Mouse (Mus musculus): ENCODE results near the gene Ilk.
A peak's percentile ranks its signal among the peaks of the same experiment; 100 is the strongest.
"Not testable (repeated sequence)": the region's sequence is repeated elsewhere in the genome, so short reads cannot be mapped to it uniquely, and the experiment has no call there.

Ilk gene

DNA sequence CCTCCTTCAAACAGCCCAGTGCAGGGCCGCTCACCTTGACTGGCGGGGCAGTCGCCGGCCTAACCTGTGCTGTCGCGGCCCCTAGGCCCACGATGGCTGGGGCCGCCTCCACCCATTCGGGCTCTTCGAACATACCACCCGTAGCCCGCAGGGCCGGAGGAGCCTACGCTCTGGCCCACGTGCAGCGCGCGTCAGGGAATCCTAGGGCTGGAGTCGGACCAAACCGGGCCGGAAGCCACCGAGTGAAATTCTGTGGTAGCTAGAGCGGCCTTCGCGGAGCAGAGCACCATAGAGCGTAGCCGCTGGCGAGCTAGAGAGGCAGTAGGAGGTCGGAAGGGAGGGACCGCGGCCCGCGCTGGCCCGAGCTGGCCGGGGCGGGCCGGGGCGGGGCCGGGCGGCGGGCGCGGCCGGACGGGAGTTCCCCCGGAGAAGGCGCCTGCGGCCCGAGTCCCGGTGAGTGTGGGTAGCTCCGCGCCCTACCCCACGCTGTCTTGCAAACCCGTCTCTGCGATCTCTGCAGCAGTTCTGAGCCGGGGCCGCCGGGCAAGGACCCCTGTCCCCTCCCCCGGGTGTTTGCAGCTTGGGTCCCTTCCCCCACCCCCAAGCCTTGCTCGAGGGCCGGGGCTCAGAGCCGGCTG is at the start of gene Ilk:
TSS of gene Ilk (plus strand) at position 329 of the 638 bp plus-strand sequence.
- peak; percentile 74 for DNase-seq (ENCODE audit: low read depth)

DNA sequence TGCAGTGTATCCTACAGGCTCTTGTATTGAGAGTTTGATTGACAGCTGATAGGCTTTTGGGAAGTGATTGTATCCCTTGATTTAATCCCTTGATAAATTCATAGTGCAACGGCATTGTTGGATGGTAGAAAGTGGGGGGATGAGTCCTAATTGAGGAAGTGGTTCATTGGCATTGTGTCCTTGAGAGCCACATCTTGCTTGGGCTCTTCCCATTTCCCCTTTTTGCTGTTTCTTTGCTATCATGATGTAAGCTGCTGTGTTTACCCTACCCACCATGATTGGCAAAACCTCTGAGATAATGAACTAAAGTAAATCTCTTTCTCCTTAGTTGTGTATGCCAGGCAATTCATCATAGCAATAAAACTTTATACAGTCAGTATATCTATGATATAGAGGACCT is 45.5 kb upstream of the Ilk start:
- no peak for DNase-seq (ENCODE audit: low read depth)

DNA sequence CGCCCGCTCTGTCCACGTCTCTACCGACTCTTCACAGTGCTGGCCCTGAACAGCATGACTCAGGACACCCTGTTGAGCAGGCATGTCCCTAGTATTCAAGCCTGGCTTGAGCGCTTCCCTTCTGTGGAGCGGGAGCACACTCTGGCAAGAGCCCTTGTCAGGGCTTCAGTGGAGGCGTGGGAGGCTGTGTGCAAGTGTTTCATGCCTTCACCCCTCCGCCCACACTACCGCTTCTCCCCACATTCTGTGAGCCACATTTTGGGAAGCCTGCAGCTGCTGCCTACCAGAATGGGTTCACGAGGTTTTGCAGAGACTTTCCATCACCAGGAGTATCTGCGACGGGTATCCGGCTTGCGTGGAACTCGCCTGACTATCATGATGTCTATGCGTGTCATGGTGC is 33.2 kb upstream of the Ilk start:
- DNase-seq (ENCODE audit: low read depth) = no peak

DNA sequence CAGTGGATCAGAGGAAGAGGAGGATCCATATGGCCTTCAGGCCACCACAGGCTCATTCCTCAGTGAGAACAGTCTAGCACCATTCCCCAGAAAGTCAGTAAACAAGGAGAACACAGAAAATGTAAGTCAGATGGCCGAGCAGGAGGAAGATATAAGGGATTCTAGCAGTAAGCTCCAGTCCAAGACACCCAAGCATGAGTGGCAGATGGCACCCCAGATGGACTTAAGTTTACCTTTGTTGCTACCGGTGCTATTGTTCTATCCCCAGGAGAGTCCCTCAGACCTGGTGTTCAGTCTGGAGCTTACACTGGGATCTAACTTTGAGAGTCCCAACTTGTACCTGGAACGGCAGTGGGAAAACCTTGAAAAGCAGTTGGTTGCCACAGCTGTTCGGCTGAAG is 32.6 kb upstream of the Ilk start:
- no peak for DNase-seq (ENCODE audit: low read depth)

DNA sequence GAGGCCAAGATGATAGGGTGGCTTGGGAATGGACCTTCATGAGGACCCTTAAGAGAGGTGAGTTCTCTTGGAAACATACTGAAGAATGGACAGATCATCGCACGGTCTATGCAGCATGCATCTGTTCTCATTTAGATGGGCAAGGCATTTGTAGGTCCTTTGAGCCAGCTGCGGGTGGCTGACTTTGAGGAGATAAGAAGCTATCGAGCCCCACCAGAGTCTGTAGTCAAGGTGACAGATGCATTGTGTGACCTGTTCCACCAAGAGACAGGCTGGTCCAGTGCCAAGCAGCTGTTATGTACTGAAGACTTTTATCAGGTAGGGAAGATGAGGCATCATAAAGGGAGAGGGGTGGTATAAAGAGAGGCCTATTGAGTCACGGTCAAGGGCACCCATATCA is 27.7 kb upstream of the Ilk start:
- peak; percentile 32 for DNase-seq (ENCODE audit: low read depth)

DNA sequence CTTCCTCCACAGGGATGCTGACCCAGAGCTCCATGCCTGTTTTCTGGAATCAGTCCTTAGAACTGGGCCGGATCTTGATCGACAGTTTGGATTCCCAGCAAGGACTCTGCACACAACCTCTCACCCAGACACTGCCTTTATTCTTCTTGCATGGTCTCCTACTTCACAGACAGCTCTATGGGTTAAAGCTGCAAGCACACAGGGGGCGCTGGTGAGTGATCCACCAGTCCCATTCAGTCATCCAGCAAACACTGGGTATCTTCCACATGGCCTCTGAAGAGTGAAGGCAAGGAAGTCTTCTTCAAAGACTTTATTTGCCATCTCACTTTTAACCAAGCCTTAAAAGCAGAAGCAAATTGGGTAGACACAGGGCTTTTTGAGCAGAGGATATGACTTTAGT is 21.0 kb upstream of the Ilk start:
- no peak for DNase-seq (ENCODE audit: low read depth)

DNA sequence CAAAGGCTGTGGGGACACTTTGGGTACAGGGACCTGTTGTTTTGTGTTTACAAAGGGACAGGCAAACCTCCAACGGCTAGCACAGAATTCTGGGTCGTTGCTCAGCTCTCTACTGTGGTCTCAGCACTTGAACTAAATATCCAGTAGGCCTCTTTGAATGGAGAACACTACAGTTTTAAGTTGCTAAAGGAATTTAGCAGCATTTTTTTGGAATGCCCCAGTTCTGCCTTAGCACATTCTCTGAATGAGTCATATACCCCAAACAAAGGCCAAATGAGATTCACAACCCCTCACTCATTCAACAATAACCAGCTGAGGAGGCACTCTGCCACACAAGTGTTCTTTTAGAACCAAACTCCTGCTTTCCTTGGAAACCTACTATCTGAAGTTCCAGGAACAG is 14.5 kb upstream of the Ilk start:
- no peak for DNase-seq (ENCODE audit: low read depth)

DNA sequence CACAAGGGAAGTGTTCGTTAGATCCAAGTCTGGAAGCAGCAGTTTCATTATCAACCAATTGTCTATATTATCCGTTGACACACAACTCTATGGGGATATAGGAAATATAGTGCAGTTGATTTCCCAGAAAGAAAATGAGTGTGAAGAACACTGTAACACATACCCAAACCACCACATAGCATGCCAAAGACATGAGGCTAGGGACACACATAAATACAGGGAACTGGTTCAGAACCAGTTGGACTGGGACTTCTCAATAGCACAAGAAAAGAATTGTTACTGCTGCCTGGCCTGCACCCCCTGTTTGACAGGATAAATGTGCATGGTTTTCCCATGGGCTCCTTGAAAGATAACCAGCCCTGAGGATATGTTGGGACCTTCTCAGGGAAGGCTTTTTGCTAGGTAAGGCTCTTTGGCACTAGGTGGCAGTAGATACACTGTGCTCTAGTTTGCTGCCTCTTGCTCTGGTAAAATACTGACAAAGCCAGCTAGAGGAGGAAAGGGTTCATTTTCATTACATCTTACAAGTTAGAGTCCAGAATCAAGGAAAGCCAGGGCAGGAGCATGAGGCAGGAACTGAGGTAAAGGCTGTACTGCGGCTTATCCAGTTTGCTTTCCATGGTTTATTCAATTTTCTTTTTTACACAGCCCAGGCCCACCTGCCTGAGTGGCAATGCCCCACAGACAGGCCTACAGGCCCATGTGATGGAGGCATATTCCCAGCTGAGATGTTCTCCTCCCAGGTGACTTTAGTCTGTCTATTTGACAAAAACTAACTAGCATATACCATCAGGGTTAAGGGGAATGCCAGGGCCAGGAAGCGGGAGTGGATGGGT is 10.0 kb upstream of the Ilk start:
- no peak for DNase-seq (ENCODE audit: low read depth)

DNA sequence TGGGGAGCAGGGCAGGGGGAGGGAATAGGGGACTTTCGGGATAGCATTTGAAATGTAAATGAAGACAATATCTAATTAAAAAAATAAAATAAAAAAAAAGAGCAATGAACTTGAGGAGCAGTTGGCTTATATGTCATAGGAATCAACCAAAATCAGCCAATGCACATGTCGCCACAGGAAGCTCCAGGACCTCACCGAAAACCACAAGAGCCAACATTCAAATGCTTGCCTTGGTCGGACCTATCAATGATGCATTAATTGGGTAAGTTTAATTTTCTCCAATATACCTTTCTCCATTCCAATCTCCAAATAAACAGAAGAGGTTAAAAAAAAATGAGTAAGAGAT is 9.4 kb upstream of the Ilk start:
- DNase-seq (ENCODE audit: low read depth) = no peak

DNA sequence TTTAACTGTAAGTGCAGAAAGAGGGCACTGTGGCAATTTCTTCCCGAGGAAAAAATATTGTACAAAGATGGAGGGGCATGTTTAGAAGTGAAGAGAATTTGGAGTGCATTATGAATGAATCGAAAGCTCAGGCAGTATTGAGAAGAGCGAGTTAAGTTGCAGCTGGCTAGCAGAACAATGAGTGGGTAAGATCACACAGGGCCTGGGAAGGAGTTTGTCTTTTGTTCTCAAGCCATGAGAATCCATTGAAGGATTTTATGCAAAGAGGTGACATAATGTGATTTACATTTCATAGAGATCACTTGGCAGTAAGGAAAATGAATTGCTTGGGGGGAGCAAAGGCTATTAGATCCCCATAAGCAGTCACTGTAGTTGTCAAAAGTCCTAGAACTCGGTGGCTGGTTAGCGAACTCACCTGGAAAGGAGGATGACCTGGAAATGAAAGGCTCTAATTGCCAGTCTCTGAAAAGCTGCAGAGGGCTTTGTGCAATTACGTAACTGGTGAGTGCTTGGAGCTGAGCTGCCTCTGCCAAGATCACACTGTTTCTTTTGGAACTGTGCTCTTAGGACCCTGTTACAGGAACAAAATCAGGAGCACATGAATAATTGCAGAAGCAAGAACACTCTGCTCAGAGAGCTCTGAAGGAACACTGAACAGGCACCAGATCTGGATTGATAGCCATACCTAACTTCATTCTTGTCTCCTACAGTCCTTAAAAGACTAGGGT is 7.5 kb upstream of the Ilk start:
- DNase-seq (ENCODE audit: low read depth) = no peak

DNA sequence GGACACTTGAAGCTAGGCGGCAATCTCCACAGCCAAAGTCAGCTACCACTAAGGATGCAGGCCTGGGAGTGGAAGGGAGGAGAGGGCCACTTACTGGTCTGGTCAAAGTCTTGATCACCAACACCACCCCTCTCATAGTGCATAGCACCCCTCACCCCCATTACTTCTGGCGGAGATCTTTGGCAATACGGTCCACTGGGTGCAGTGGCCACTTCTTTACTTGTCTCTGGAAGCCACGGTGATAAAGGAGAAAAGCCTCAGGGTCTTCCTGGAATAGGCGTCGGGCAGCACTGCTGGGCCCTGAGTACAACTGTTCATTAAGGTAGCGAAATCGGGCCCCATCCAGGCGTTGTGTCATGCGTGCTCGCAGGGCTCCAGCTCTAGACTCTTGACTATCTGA is 2.6 kb upstream of the Ilk start:
- no peak for DNase-seq (ENCODE audit: low read depth)

DNA sequence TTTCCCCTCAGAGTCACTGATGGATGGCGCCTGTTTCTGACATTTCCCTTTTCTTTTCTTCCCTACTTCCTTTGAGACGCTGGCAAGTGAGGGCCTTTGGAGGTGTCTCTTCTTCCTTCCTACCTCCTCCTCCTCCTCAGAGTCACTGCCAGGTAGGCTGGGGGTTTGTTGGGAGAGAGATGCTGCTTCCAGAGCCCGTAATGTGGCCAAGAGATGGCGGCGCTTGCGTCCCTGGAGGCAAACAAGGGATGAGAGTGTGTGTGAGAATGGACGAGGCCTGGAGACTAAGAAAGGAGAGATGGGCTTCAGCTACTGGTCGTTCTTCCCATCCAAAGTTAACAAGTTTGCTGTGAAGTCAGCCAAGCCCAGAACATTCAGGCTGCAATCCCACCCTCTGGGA is 1.6 kb upstream of the Ilk start:
- no peak for DNase-seq (ENCODE audit: low read depth)

DNA sequence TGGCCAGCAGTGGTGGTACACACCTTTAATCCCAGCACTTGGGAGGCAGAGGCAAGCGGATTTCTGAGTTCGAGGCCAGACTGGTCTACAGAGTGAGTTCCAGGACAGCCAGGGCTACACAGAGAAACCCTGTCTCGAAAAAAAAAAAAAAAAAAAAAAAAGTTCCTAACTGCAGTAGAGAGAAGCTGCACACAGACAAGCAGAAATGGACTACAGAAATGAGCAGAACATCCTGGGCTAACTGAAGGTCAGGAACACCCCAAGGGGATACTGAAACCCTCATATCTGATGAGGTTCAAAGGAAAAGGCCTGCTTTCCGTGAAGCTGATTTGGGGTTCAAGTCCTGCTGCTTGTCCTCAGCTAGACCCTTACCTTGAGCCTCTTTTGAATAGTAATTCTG is 928 bp upstream of the Ilk start:
- DNase-seq (ENCODE audit: low read depth) = not testable (repeated sequence)

DNA sequence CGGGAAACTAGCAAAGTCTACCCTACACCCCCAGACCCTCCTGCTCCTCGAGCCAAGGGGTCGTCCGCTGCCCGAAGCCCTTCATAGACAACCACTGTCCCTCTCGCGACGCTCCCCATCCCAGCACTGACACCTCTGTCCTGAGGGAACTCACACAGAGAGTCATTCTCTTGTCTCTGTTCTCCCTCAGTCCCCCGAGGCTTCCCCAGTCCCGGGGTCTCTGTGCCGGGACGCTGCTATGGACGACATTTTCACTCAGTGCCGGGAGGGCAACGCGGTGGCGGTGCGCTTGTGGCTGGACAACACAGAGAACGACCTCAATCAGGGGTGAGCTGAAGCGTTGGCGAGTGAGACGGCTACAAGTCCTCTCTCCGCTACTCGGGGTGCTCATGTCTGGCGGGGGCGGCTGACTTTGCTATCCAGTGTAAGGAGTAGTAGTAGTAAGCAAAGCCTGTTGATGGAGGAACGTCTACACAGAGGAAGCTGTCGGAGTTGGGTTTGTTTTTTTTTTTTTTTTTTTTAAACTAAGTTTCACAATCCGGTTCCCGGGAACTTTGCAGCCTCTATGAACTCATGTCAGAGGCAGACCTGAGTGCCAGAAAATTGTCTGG is 624 bp downstream of the Ilk start, which contains the start of gene Rrp8:
TSS of gene Rrp8 (minus strand) at position 475 of the 611 bp plus-strand sequence.
- no peak for DNase-seq (ENCODE audit: low read depth)

DNA sequence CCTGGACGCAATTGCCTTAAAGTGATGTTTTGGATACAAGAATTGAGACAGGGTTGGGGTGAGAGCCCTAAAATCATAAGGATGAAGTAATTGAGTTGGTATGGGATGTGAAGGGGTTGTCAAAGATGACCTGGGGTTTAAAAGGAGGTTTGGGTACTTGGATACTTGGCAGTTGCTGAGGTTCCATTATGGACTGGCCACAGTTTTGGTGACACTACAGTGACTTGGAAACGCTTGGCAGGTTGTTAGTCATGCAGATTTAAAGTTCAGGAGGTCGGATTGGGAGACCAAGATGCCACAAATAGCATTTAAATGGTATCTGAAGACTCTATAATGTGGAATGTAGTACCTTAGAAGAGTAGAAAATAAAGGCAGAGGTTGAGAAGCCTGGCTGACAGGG is 1.3 kb downstream of the Ilk start:
- no peak for DNase-seq (ENCODE audit: low read depth)

DNA sequence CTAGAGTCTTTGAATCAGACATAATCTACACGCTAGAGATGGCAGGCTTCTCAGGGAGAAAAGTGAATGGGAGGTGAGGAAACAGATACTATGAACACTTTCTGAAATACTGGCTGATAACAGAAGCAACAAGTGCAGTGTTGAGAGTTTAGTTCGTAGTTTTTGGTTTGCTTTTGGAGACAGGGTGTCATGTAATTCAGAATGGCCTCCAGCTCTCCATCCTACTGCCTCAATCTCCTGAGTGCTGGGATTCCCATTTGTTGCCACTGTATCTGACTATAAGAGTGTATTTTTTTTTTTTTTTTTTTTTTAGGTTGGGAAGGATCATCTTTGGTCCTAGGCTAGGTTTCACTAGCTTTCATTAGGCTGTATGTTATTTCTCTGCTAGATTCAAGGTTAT is 1.9 kb downstream of the Ilk start:
- DNase-seq (ENCODE audit: low read depth) = no peak

DNA sequence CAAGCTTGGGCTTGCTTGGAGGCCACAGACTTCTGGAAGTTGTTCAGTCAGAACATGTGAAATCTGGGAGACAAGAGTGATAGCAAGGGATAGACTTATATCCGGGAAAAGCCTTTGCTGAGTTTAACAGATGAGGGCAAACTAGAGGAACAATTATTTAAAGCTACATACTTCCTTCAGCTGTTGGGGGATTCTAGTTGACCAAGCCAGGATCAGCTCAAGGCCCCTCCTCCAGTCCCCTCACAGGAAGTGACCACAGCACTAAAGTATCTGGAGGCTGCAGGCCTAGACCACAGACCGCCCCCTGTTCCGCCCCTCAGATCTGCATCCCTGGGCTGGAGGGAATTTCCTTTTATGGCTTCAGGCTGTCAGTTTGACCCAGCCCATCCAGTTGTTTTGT is 2.6 kb downstream of the Ilk start:
- no peak for DNase-seq (ENCODE audit: low read depth)

DNA sequence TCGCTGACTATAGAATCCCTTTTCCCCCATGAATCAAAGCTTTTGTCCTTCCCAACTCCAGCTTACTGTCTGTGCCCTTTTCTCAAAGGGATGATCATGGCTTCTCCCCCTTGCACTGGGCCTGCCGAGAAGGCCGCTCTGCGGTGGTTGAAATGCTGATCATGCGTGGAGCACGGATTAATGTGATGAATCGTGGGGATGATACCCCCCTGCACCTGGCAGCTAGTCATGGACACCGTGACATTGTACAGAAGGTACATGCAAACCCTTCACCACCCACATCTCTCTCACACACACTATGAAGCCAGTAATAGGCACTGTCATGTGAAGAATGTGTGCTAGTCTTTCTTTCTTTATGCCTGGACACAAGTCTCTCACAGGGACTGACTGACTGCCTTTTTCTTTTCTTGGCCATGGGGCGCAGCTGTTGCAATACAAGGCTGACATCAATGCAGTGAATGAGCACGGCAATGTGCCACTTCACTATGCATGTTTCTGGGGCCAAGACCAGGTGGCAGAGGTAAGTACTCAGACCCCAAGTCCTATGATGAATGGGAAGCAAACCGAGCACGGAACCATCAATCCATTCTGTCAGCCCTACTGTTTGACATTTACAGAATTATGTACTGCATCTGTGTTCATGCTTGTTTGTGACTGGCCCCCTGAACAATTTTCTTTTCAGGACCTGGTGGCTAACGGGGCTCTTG is 3.9 kb downstream of the Ilk start:
- no peak for DNase-seq (ENCODE audit: low read depth)

DNA sequence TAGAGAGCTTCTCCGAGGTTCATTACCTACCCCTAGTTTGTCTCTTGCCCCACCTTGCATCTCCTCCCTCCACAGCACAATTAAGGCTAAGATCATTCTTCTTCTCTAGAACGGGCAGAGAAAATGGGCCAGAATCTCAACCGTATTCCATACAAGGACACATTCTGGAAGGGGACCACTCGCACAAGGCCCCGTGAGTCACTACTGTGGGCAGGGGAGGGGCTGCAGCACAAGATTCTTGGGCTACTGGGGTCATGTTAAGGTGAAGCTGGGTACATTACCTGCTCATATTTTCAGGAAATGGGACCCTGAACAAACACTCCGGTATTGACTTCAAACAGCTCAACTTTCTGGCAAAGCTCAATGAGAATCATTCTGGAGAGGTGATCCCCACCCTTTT is 4.5 kb downstream of the Ilk start:
- no peak for DNase-seq (ENCODE audit: low read depth)

DNA sequence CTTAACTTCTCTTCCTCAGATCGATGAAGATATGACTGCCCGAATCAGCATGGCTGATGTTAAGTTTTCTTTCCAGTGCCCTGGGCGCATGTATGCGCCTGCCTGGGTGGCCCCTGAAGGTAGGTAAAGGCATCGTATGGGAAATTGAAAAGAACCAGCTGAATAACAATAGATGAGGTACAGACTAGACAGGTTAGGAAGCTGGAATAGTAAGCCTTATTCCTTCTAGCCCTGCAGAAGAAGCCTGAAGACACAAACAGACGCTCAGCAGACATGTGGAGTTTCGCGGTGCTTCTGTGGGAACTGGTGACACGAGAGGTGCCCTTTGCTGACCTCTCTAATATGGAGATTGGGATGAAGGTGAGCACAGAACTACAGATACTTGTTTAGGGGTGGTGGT is 5.6 kb downstream of the Ilk start:
- DNase-seq (ENCODE audit: low read depth) = no peak

DNA sequence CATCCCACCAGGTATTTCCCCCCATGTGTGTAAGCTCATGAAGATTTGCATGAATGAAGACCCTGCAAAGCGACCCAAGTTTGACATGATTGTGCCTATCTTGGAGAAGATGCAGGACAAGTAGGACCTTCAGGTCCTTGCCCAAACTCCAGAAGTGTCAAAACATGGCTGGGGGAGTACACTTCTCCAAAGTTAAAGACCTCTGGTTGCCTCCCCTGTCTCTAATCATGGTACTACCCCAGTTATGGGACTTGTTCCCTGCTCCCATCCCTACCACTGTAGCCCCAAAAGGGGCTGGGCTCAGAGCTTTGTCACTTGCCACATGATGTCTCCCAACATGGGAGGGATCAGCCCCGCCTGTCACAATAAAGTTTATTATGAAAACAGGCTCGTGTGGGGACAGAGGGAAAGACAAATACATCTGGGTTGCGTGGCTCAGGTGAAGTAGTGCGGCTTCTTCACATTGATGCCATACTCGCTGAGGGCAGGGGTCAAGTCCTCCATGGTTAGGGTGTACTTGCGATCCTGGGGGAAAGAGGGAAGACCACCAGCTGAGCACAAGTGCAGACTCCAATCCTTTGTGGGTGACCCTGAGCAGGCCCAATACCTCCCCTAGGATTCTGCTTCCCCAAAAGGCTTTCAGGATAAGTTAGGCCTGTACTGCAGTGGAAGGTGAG is 6.3 kb downstream of the Ilk start:
- DNase-seq (ENCODE audit: low read depth) = not testable (repeated sequence)
